Mouse (Mus musculus) embryonic facial prominence, embryonic 13.5 days (tissue): Measurements from ENCODE around the gene Kl. TPM values are rescaled to one million over a fixed set of nuclear protein-coding genes. Genes with fewer than 3 reads are reported as not detected.

Experiments
- ATAC-seq: fragments of 200-750 bp; cut with Nextera tagmentation; 2 replicates; pipeline ENCODE4 v1.8.0; 2017; ENCODE audit warnings: low read depth; ENCODE audit not compliant: insufficient number of reproducible peaks, insufficient read depth, low FRiP score, low TSS enrichment
- H3K27ac ChIP-seq: fragments of 300-500 bp; sonication (generic); 2 replicates; pipeline ENCODE4 v1.5.1; 2015; ENCODE audit warnings: moderate library complexity, mild to moderate bottlenecking, inconsistent platforms
- H3K27me3 ChIP-seq: fragments of 300-500 bp; sonication (generic); 2 replicates; pipeline ENCODE4 v1.6.1; 2015; ENCODE audit warnings: mild to moderate bottlenecking, inconsistent platforms
- H3K36me3 ChIP-seq: fragments of 300-500 bp; sonication (generic); 2 replicates; pipeline ENCODE4 v1.6.1; 2015; ENCODE audit warnings: mild to moderate bottlenecking, inconsistent platforms
- H3K4me1 ChIP-seq: fragments of 300-500 bp; sonication (generic); 2 replicates; pipeline ENCODE4 v1.6.1; 2015; ENCODE audit warnings: inconsistent platforms
- H3K4me2 ChIP-seq: fragments of 300-500 bp; sonication (generic); 2 replicates; pipeline ENCODE4 v1.6.1; 2015; ENCODE audit warnings: moderate library complexity, mild to moderate bottlenecking, inconsistent platforms
- H3K4me3 ChIP-seq: fragments of 300-500 bp; sonication (generic); 2 replicates; pipeline ENCODE4 v1.5.1; 2015; ENCODE audit warnings: mild to moderate bottlenecking, inconsistent platforms
- H3K9ac ChIP-seq: fragments of 300-500 bp; sonication (generic); 2 replicates; pipeline ENCODE4 v1.6.1; 2015; ENCODE audit warnings: mild to moderate bottlenecking, inconsistent platforms
- H3K9me3 ChIP-seq: fragments of 300-500 bp; sonication (generic); 2 replicates; pipeline ENCODE4 v1.6.1; 2016; ENCODE audit warnings: inconsistent platforms
- WGBS: fragments of 180-500 bp; shearing (Covaris S2); methylation state at CpG from one replicate; pipeline ENCODE4 v1.1.7; 2015; ENCODE audit warnings: mixed read lengths; 5-methylcytosine and 5-hydroxymethylcytosine counted together
- polyA plus RNA-seq: library from polyadenylated mRNA; unstranded; fragments of >200 nt; fragmentation: Nextera tagmentation; extraction: Ambion mirVana; gene quantifications from 2 replicates; pipeline ENCODE4 v1.2.1, GENCODE M21; 2015

The Kl gene
- polyA plus RNA-seq, 1 experiment from 2014 or later, result 0.07 TPM

DNA sequence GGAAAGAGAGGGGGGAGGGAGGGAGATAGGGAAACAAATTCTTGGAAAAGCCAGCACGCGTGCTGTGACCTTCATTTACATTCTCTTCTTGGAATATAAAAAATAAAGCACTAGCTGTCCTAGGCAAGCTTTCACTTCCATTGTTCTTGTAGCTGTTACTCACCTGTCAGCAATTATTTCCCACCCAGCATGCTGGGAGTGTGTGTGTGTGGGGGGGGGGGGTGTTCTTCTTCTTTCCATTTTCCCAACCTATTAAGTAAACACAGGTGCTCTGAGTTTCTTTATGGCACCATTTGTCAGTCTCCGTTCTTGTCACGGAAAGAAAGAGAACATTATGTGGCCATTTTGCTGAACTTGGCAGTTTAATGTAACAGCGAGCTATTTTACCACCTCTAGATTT lies 66.6 kb downstream of the Kl start:
- no peaks in the 10 kb centered on the region; the same call in 1 of the 2 replicates for H3K9me3 ChIP-seq
- 56% methylated on average over 5 of the region's 5 CpGs for WGBS
- no peak overlapping the region for H3K9ac ChIP-seq
- H3K4me3 ChIP-seq, result no peak overlapping the region
- no peak overlapping the region for H3K27ac ChIP-seq
- ATAC-seq, result no peak
- H3K4me2 ChIP-seq, result no peak overlapping the region
- no peaks in the 10 kb centered on the region for H3K27me3 ChIP-seq
- no peaks in the 10 kb centered on the region for H3K36me3 ChIP-seq
- peaks cover 11% of the 10 kb centered on the region for H3K4me1 ChIP-seq

DNA sequence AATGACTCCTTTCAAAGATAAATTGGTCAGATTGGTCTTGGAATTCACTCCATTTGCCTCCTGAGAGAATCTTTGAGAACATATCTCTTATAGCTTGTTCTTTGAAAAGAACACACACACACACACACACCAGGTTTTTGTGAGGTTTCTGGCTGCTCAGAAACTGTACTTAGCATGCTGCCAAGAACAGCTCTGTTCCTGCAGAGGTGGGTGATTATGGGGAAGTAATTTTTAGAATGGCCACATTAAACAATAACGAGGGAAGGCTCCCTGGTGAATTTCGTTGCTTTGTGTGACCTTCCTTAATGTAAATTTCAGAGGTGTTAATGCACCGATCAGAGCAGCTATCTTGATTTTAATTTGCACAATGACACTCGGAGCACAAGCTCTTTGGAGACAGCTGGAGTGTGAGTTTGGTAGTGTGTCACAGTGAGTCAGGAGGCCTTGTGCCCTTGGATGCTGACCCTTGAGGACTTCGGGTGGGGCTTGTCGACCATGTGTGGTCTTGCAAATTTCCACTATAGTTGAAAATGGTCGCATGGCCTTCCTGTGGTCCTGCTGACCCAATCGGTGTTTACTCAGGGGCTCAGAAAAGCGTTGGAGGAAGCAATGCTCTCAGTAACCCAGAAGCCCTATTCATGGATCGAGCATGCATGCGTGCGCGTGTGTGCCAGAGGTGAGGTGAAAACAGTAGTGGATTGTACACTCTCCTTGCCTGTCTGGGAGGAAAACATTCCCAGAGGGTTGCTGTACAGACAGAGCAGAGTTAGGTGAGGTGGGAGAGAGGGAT lies 67.8 kb downstream of the Kl start:
- Histone ChIP-seq H3K36me3 (no peaks in the 10 kb centered on the region), H3K4me1 (peaks cover 11% of the 10 kb centered on the region), H3K4me3 (no peak overlapping the region), H3K27me3 (no peaks in the 10 kb centered on the region), H3K27ac (no peak overlapping the region), H3K9ac (no peak overlapping the region), H3K9me3 (no peaks in the 10 kb centered on the region), H3K4me2 (no peak overlapping the region)
- no peak for ATAC-seq
- WGBS, result 84% methylated on average over 13 of the region's 13 CpGs

DNA sequence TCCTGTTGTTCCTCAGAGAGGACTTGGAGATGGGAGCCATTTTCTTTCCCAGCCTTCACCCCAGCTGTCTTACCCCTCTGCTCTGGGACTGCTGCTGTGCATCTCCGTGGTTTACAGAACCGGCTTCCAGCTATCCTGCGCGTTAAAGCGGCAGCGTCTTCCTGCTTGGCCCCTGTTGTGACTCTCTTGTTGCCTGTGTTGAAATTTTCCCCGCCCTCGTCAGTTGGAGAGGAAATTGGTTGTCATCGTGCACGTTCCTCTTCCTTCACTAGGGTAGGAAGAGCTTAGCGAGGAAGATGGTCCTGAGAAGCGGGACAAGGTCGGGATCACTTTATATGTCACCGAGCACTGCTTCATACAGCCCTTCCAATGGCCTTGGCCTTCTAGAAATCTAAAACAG lies 68.4 kb downstream of the Kl start:
- Histone ChIP-seq H3K4me3 (no peak overlapping the region), H3K27me3 (no peaks in the 10 kb centered on the region), H3K36me3 (no peaks in the 10 kb centered on the region), H3K9ac (no peak overlapping the region), H3K27ac (no peak overlapping the region), H3K4me2 (no peak overlapping the region), H3K4me1 (peaks cover 11% of the 10 kb centered on the region), H3K9me3 (no peaks in the 10 kb centered on the region)
- 74% methylated on average over 14 of the region's 14 CpGs for WGBS
- ATAC-seq, result no peak

DNA sequence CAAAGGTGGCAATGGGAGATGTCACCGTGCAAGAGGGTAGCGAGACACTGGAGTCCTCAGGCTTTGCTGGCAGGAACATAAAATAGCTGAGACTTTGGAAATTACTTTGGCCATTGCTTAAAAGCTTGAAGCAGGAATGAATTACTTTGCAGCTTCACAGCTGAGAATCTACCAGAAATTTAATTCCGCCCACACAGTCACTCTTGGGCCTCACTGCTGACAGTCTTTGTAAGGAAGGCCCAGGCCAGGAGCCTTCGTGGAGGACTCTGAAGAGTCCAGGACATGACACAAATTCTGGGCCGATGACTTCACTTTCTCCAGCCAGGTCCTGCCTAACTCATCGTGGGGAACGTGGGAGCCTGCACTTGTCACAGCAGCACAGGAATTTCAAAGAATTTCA lies 69.6 kb downstream of the Kl start:
- Histone ChIP-seq H3K27me3 (no peaks in the 10 kb centered on the region), H3K4me2 (no peak overlapping the region), H3K27ac (no peak overlapping the region), H3K4me1 (peaks cover 11% of the 10 kb centered on the region), H3K36me3 (no peaks in the 10 kb centered on the region), H3K9me3 (no peaks in the 10 kb centered on the region), H3K4me3 (no peak overlapping the region), H3K9ac (no peak overlapping the region)
- 84% methylated on average over 7 of the region's 7 CpGs for WGBS
- ATAC-seq, result no peak

DNA sequence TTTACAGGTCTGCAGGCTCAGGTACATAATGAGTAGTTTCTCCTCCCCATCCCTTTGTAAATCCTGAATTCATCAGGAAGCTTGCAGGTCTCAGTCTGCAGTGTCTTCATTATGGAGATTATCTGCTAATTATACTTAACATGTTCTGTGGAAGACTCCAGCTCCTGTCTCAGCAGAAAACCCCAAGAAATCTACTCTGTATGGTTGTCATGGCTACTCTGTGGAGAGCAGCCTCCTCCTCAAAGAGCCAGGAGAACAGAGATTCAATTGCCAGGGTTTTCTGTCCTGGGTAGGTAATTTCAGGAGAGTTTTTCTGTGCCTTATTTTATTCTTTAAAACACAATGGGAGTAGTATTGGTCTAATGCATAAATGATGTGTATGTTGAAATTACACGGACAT lies 70.5 kb downstream of the Kl start:
- Histone ChIP-seq H3K4me3 (0 out of 2 replicates have a peak overlapping the region, but pooled peaks have one; percentile 5), H3K36me3 (no peaks in the 10 kb centered on the region), H3K9ac (no peak overlapping the region), H3K4me2 (peak overlapping the region; percentile 44), H3K27me3 (no peaks in the 10 kb centered on the region), H3K27ac (peak overlapping the region; percentile 41; the same call in 1 of the 2 replicates), H3K4me1 (peaks cover 11% of the 10 kb centered on the region), H3K9me3 (no peaks in the 10 kb centered on the region)
- ATAC-seq, result no peak
- 15% methylated on average over 1 of the region's 1 CpGs for WGBS

DNA sequence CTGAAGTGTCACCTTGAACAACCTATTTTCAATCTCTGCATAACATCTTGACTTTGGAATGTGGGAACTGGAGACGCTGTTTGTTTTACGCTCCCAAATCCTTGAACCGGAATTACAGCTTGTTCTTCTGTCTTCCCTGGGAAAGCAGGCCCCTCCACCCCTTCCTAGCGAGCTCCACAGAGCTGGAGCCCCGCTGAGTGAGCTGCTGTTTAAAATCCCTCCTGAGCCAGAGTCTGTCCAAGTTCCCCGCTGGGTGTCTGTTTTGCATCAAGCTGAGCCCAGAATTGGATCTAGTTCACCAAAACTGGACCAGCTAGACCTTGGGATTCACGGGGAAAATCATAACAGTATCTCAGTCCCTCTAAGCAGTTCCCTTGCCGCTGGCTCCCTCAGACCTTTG lies 71.1 kb downstream of the Kl start:
- Histone ChIP-seq H3K27me3 (no peaks in the 10 kb centered on the region), H3K36me3 (no peaks in the 10 kb centered on the region), H3K9me3 (no peaks in the 10 kb centered on the region), H3K4me3 (0 out of 2 replicates have a peak overlapping the region, but pooled peaks have one; percentile 5), H3K4me1 (peaks cover 11% of the 10 kb centered on the region), H3K9ac (peak overlapping the region; percentile 41; the same call in 1 of the 2 replicates), H3K4me2 (peak overlapping the region; percentile 44), H3K27ac (peak overlapping the region; percentile 41; the same call in 1 of the 2 replicates)
- 5% methylated on average over 8 of the region's 8 CpGs for WGBS
- ATAC-seq, result no peak

DNA sequence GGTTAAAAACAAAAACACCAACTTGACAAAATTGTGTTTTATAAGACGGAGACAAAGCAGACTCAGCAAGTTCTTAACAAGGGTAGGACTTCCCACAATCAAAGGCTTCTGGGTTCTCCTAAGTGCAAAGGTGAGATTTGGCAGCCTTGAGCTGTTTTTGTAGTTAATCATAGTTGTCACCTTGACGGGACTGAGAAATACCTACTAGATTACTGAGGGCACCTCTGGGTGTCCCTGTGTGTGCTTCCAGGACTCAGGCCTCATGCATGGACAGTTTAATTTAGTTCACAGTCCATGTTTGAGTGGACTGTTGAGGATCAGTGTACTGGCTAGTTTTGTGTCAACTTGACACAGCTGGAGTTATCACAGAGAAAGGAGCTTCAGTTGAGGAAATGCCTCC lies 72.1 kb downstream of the Kl start:
- H3K9ac ChIP-seq, result no peak overlapping the region
- H3K36me3 ChIP-seq, result no peaks in the 10 kb centered on the region
- no peak for ATAC-seq
- peaks cover 11% of the 10 kb centered on the region for H3K4me1 ChIP-seq
- H3K27ac ChIP-seq, result no peak overlapping the region
- no peak overlapping the region for H3K4me2 ChIP-seq
- WGBS, result 74% methylated on average over 2 of the region's 2 CpGs
- no peaks in the 10 kb centered on the region for H3K9me3 ChIP-seq
- no peak overlapping the region for H3K4me3 ChIP-seq
- H3K27me3 ChIP-seq, result no peaks in the 10 kb centered on the region

DNA sequence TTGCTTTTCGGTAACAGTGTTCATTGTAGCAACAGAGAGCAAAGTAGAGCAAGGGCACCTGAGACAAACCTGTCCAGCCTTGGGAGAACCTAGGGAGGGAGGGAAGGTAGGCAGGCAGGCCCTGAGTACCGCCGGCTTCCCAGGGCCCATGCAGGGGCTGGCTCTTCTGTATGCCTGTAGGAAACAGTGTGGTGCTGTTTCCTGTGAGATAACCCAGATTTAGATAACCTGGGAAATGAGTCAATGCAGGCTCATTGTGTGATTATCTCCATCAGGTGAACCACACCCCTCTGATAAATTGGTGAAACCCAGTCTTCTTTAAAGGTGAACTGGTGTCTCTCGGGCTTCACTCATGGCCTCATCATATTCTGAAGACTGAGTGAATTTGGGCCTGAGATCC lies 73.7 kb downstream of the Kl start:
- H3K27me3 ChIP-seq, result no peaks in the 10 kb centered on the region
- H3K9ac ChIP-seq, result no peak overlapping the region
- 83% methylated on average over 4 of the region's 4 CpGs for WGBS
- ATAC-seq, result no peak
- no peaks in the 10 kb centered on the region for H3K36me3 ChIP-seq
- H3K27ac ChIP-seq, result no peak overlapping the region
- H3K4me2 ChIP-seq, result no peak overlapping the region
- no peak overlapping the region for H3K4me3 ChIP-seq
- peaks cover 11% of the 10 kb centered on the region for H3K4me1 ChIP-seq
- no peaks in the 10 kb centered on the region for H3K9me3 ChIP-seq

DNA sequence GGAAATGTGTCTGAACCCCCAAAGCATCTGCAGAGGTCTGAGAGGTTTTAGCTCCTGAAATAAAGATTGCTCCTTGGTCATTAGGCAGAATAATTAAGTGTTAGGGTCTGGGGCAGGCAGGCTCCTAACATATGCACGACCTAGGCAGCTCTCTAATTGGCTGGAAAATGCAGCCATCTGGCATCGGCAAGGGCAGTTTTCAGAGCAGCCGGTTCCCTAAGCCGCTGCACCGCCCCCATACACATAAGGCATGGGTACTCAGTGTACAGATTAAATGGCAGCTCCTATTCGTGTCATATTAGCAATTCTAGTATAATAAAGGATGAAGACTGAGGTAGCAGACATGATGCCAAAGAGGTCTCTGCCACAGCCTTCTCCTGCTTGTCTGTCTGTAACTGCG lies 74.8 kb downstream of the Kl start:
- Histone ChIP-seq H3K27me3 (no peaks in the 10 kb centered on the region), H3K9me3 (no peaks in the 10 kb centered on the region), H3K9ac (no peak overlapping the region), H3K27ac (no peak overlapping the region), H3K4me1 (peaks cover 11% of the 10 kb centered on the region), H3K4me3 (no peak overlapping the region), H3K4me2 (no peak overlapping the region), H3K36me3 (no peaks in the 10 kb centered on the region)
- 38% methylated on average over 7 of the region's 7 CpGs for WGBS
- ATAC-seq, result no peak; the same call in 1 of the 2 replicates

DNA sequence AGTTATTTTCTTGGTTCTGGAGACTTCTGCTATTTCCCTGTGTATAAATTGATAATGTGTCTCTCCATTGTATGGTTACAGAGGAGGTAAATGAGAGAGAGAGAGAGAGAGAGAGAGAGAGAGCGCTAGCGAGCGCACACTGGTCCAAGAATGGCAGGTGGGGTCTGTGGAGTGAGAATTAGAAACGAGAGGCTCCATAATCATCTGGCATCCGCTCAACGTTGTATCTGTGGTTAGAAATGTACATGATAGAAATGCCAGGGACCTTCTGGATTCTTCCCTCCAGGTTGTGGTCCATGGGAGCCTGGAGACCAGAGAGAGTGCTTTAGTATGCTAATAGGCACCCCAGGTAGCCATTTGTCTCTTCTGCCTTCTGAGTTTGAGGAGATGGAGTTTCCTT lies 76.5 kb downstream of the Kl start:
- WGBS, result 70% methylated on average over 6 of the region's 6 CpGs
- no peaks in the 10 kb centered on the region for H3K4me1 ChIP-seq
- no peak overlapping the region for H3K4me2 ChIP-seq
- no peak overlapping the region for H3K27ac ChIP-seq
- no peaks in the 10 kb centered on the region for H3K27me3 ChIP-seq
- no peaks in the 10 kb centered on the region for H3K36me3 ChIP-seq
- no peak for ATAC-seq
- H3K9me3 ChIP-seq, result no peaks in the 10 kb centered on the region
- no peak overlapping the region for H3K9ac ChIP-seq
- no peak overlapping the region for H3K4me3 ChIP-seq

DNA sequence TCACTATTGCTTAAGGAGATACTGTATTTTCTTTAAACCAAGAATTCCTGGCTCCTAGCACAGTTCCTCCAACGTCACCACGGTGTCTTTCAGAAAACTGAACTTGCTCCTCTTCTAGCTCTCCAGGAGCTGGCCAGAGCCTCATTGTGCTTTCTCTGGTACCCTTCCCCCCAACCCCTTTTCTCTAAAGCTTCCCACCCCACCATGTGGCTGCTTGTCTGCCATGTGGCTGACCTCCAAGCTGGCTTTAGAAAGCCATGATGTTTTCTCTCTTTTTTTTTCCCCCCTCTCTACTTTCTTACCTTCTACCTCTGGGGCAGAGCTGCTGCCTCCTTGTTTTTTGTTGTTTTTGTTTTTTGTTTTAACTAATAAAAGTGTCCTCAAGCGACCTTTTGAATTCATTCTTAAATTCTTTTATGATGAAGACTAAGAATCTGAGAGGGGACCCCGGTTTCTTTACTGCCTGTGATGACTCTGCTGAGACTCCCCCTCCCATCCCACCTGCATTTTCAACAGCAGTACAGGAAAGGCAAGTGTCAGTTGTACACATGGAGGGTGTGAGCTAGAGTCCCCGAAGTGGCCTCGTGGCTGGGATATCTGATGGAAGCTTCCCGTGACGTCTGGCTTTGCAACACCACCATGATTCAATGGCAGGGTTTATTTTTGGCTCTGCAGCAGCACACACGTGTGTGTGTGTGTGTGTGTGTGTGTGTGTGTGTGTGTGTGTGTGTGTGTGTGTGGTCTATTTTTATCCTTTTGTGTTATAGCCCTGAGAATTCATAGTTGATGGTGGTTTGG lies 82.5 kb downstream of the Kl start:
- H3K4me3 ChIP-seq, result no peak overlapping the region
- H3K27ac ChIP-seq, result no peak overlapping the region
- 69% methylated on average over 9 of the region's 9 CpGs for WGBS

DNA sequence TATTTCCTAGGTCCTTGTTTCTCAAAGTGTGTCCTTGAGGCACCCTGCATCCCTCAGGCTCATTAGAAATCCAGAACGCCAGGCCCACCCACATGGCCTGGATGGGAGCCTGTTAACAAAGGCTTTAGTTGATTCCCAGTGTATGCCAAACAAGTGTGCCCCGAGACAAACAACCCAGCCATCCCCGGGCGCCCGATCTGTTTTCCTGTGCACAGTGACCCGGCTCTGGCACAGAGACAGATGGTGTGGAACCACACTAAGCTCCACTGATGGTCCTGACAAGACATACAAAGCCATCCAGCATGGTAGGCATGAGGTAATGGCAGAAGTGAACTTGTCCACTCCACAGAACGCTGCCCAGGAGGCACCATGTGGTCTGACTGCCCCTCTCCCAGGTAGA lies 85.5 kb downstream of the Kl start:
- no peak overlapping the region for H3K9ac ChIP-seq
- H3K27ac ChIP-seq, result no peak overlapping the region
- no peaks in the 10 kb centered on the region for H3K27me3 ChIP-seq
- H3K4me3 ChIP-seq, result no peak overlapping the region
- WGBS, result 81% methylated on average over 7 of the region's 7 CpGs
- 0 out of 2 replicates have a peak, but pooled peaks cover 6% of the 10 kb centered on the region for H3K4me1 ChIP-seq
- ATAC-seq, result no peak
- no peak overlapping the region for H3K4me2 ChIP-seq
- H3K36me3 ChIP-seq, result peaks cover 12% of the 10 kb centered on the region; the same call in 1 of the 2 replicates
- no peaks in the 10 kb centered on the region for H3K9me3 ChIP-seq

More for the DNA sequence above, 82.5 kb downstream of the Kl start:
- Histone ChIP-seq H3K9me3 (no peaks in the 10 kb centered on the region), H3K4me2 (no peak overlapping the region), H3K27me3 (no peaks in the 10 kb centered on the region), H3K36me3 (0 out of 2 replicates have a peak, but pooled peaks cover 6% of the 10 kb centered on the region), H3K9ac (no peak overlapping the region), H3K4me1 (0 out of 2 replicates have a peak, but pooled peaks cover 6% of the 10 kb centered on the region)
- no peak for ATAC-seq
